12 mouse cellular contexts compared by ENCODE assay signal in genomic region chr4:134626350-134626749, GRCm38 (mm10).
DNase-seq lines count a peak whose midpoint lies in the region; TF ChIP-seq lines count a peak whose summit lies in the region.
"Had no signal": no experiment of that assay in that cellular context is flagged by ENCODE, and none has a peak within 500 bp of the region (broad histone marks: within the 10 kb centered on the region; RNA-seq: fewer than 3 reads in every experiment).

No protein-coding gene starts in this region.

- H3K79me2 ChIP-seq in heart, adult 2 months (replicated peaks; ENCODE audit: control insufficient read depth, insufficient read depth, low read length): no peaks in the 10 kb centered on the region

- H3K4me1 ChIP-seq in heart, adult 2 months (ENCODE audit: control insufficient read depth, insufficient read depth, low read length): peaks cover 22% of the 10 kb centered on the region

- TF ChIP-seq CTCF in heart, adult 2 months (IDR thresholded peaks at IDR 0.05): no peak

- 68% methylated on average over 4 of the region's 4 CpGs for WGBS in heart, adult 2 months

- TF ChIP-seq EP300 in heart, adult 2 months (IDR thresholded peaks at IDR 0.05; ENCODE audit: insufficient read depth, low read depth, low read length): no peak

- no peak for DNase-seq in heart, adult 2 months
- DNase-seq in heart, postnatal 25 days (ENCODE audit: low spot score): no peak
- peak; percentile 46 for DNase-seq in urinary bladder, postnatal 14 days (ENCODE audit: low spot score)
- no peak for DNase-seq in urinary bladder, adult 2 months (ENCODE audit: low spot score)
- DNase-seq in left cerebral cortex, postnatal 36 days (ENCODE audit: low spot score in 2 of 2): peak; percentile 75 to 80
- DNase-seq in spleen, postnatal 36 days (ENCODE audit: low spot score in 2 of 2): no peak
- DNase-seq in layer of hippocampus, postnatal 36 days: no peak
- DNase-seq in adipocyte (ENCODE audit: low spot score): no peak
- DNase-seq: embryo, embryonic 11 days; gastrocnemius, postnatal 36 days; liver, embryonic 13.5 days; thymus, postnatal 36 days had no signal

- intact Hi-C loops in heart, adult 2 months (cut with DNase I): loop anchor here (2.0 kb wide), 1 partner anchor 36 kb away; no protein-coding TSS in a partner anchor
- intact Hi-C loops in heart, postnatal 25 days (cut with DNase I): loop anchor here (5.0 kb wide), 1 partner anchor 34 kb away; no protein-coding TSS in a partner anchor
- intact Hi-C loops in left cerebral cortex, postnatal 36 days (cut with DNase I): loop anchor here (5.0 kb wide), 1 partner anchor 76 kb away; the partner anchor contains the start of gene Man1c1

- TF ChIP-seq POLR2A in heart, adult 2 months (IDR thresholded peaks at IDR 0.05; ENCODE audit: insufficient read depth, low read depth, low read length): no peak

- peak overlapping the region; percentile 80 for H3K27ac ChIP-seq in heart, adult 2 months
- H3K27ac ChIP-seq: liver, embryonic 13.5 days had no signal

- no peak overlapping the region for H3K4me3 ChIP-seq in heart, adult 2 months
- H3K4me3 ChIP-seq: liver, embryonic 13.5 days had no signal

- H3K9ac ChIP-seq in heart, adult 2 months (ENCODE audit: low read depth, low read length): no peak overlapping the region
- H3K9ac ChIP-seq: liver, embryonic 13.5 days had no signal

- H3K27me3 ChIP-seq in heart, adult 2 months (ENCODE audit: control insufficient read depth, insufficient read depth, low read length): no peaks in the 10 kb centered on the region
- H3K27me3 ChIP-seq: liver, embryonic 13.5 days had no signal

- H3K36me3 ChIP-seq in heart, adult 2 months (ENCODE audit: control insufficient read depth, insufficient read depth, low read length): no peaks in the 10 kb centered on the region
- H3K36me3 ChIP-seq: liver, embryonic 13.5 days had no signal

Comparison
In these comparisons a context has a peak if more than half of its experiments do, and no peak if none do; other contexts are left out.
1. DNase-seq: peak in urinary bladder, postnatal 14 days (single experiment) and left cerebral cortex, postnatal 36 days (2 of 2); none in heart, adult 2 months (0 of 2), heart, postnatal 25 days (single experiment), urinary bladder, adult 2 months (single experiment), spleen, postnatal 36 days (0 of 2), layer of hippocampus, postnatal 36 days (0 of 2) and adipocyte (single experiment).